Mouse (Mus musculus) heart, postnatal 0 days (tissue): Measurements from ENCODE around the gene Prok2.

Source experiments
- CTCF ChIP-seq: IDR thresholded peaks from 2 replicates; pipeline ENCODE4 v1.5.1; 2016; ENCODE audit warnings: antibody characterized with exemption, control low read depth, low read depth
- EP300 ChIP-seq: IDR thresholded peaks from 2 replicates; pipeline ENCODE4 v1.6.1; 2016; ENCODE audit warnings: antibody characterized with exemption, low read depth

- TF ChIP-seq CTCF (no peak), EP300 (no peak)
Observed at GRCm38 (mm10) chr6:99764916-99765315, 38.7 kb upstream of the Prok2 start.
